Mouse (Mus musculus): ENCODE measurements around the gene Tmem209.

- TF ChIP-seq RCOR1 (IDR thresholded peaks at IDR 0.05; ENCODE audit: low read depth, low read length) (no peak), CTCF (IDR thresholded peaks at IDR 0.05 in 2 of 3, conservative IDR thresholded peaks at IDR 0.05 in 1 of 3; ENCODE audit: control insufficient read depth in 1 of 3, insufficient read depth in 1 of 3, low read depth in 2 of 3, low read length in 3 of 3, poor library complexity in 1 of 3, severe bottlenecking in 1 of 3) (no peak), POLR2A (IDR thresholded peaks at IDR 0.05; ENCODE audit: control insufficient read depth in 1 of 2, insufficient read depth in 1 of 2, low read depth in 1 of 2, low read length in 2 of 2, poor library complexity in 1 of 2) (no peak), HCFC1 (IDR thresholded peaks at IDR 0.05; ENCODE audit: low read depth, low read length) (no peak), BHLHE40 (IDR thresholded peaks at IDR 0.05; ENCODE audit: borderline replicate concordance, low read depth, low read length) (no peak), EP300 (IDR thresholded peaks at IDR 0.05; ENCODE audit: low read depth in 1 of 2, low read length in 2 of 2) (no peak), ZMIZ1 (IDR thresholded peaks at IDR 0.05; ENCODE audit: low read depth, low read length) (no peak), SMC3 (IDR thresholded peaks at IDR 0.05; ENCODE audit: low read depth, low read length) (no peak), CHD1 (IDR thresholded peaks at IDR 0.05; ENCODE audit: low read depth, low read length) (no peak)
Observed at GRCm38 (mm10) chr6:30465586-30465985, 44.0 kb downstream of the Tmem209 start.
